8 mouse cellular contexts compared by ENCODE assay signal in genomic region chr6:90737376-90737775, GRCm38 (mm10).
DNase-seq lines count a peak whose midpoint lies in the region; ATAC-seq lines count a peak whose summit lies in the region.

No protein-coding gene starts in this region.

- H3K4me2 ChIP-seq in intestine, embryonic 16.5 days (ENCODE audit: low read depth, low read length): peak overlapping the region; percentile 90

- H3K4me3 ChIP-seq in intestine, embryonic 16.5 days (ENCODE audit: low read length): peak overlapping the region; percentile 89
- peak overlapping the region; percentile 83 for H3K4me3 ChIP-seq in midbrain, embryonic 10.5 days

- intact Hi-C loops in left cerebral cortex, postnatal 36 days (cut with DNase I): loop anchor here (5.0 kb wide), 2 partner anchors 75 to 405 kb away; no protein-coding TSS in a partner anchor

- no peak overlapping the region; the same call in 1 of the 2 replicates for H3K27ac ChIP-seq in intestine, embryonic 16.5 days (ENCODE audit: low read length)
- no peak overlapping the region; the same call in 1 of the 2 replicates for H3K27ac ChIP-seq in midbrain, embryonic 10.5 days (replicated peaks)

- peaks cover 12% of the 10 kb centered on the region; the same call in 1 of the 2 replicates for H3K4me1 ChIP-seq in intestine, embryonic 16.5 days (ENCODE audit: control insufficient read depth, insufficient read depth, low read length)
- peaks cover 47% of the 10 kb centered on the region for H3K4me1 ChIP-seq in midbrain, embryonic 10.5 days

- DNase-seq in adrenal gland, postnatal 10 days: peak; percentile 96
- DNase-seq in embryo, embryonic 9.5 days (ENCODE audit: extremely low spot score): peak; percentile 92
- peak; percentile 90 to 92 for DNase-seq in gastrocnemius, postnatal 4 days (ENCODE audit: low spot score in 2 of 2)
- peak; percentile 81 to 84 for DNase-seq in left cerebral cortex, postnatal 36 days (ENCODE audit: low spot score in 2 of 2)
- peak; percentile 94 for DNase-seq in midbrain, embryonic 10.5 days (ENCODE audit: low spot score)
- DNase-seq in right cerebral cortex, postnatal 36 days (ENCODE audit: low spot score in 2 of 2): peak; percentile 73 to 76
- peak; percentile 90 for DNase-seq in yolk sac, embryonic 10.5 days (ENCODE audit: low spot score)

- no peaks in the 10 kb centered on the region for H3K9me3 ChIP-seq in intestine, embryonic 16.5 days (ENCODE audit: control insufficient read depth, low read length)
- H3K9me3 ChIP-seq in midbrain, embryonic 10.5 days (replicated peaks): no peaks in the 10 kb centered on the region

- 2% methylated on average over 12 of the region's 12 CpGs for WGBS in intestine, embryonic 16.5 days
- 3% methylated on average over 12 of the region's 12 CpGs for WGBS in midbrain, embryonic 10.5 days

- peak; percentile 73 for ATAC-seq in intestine, embryonic 16.5 days

- 0 out of 2 replicates have a peak, but pooled peaks cover 4% of the 10 kb centered on the region for H3K27me3 ChIP-seq in intestine, embryonic 16.5 days (replicated peaks; ENCODE audit: control insufficient read depth, insufficient read depth, low read length)
- peaks cover 22% of the 10 kb centered on the region for H3K27me3 ChIP-seq in midbrain, embryonic 10.5 days (ENCODE audit: low read depth, poor library complexity, severe bottlenecking)

- H3K9ac ChIP-seq in intestine, embryonic 16.5 days (ENCODE audit: low read depth, low read length): peak overlapping the region; percentile 87; the same call in 1 of the 2 replicates

- H3K36me3 ChIP-seq in intestine, embryonic 16.5 days (ENCODE audit: control insufficient read depth, insufficient read depth, low read length): no peaks in the 10 kb centered on the region
- H3K36me3 ChIP-seq in midbrain, embryonic 10.5 days: no peaks in the 10 kb centered on the region
